Mouse (Mus musculus) v-Abl transformed pro-B cells (cell line): ENCODE data around the gene Nlgn3.

Experiments
- in situ Hi-C, 2 experiments: fragments of 400-800 bp; cut with MboI; formaldehyde crosslinking; loops; one replicate each; pipeline ENCODE4 v1.15.1; 2025; ENCODE audit not compliant: unreplicated experiment in 2 of 2

Nlgn3 gene

DNA sequence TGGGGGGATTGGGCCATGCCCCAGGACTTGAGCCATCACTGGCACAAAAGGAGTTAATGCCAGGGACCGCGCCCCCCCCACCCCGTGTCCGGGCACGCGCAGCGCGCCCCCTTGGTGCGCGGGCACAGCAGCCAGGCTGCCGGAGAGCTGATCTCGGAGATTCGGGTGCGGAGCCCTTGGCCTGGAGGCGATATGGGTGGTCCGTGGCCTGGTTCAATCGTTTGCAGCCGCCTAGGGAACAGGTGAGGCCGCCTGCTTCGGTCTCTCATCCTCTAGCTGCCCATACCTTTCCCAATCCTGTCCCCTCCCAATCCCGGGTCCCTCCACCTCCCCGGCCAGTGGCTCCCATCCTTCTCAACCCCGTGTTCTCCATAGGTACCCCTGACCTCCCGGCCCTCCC lies at the start of gene Nlgn3:
Nlgn3 (plus strand) TSS at position 114 of the 400 bp plus-strand sequence.
- in situ Hi-C loops, result no loop called here

DNA sequence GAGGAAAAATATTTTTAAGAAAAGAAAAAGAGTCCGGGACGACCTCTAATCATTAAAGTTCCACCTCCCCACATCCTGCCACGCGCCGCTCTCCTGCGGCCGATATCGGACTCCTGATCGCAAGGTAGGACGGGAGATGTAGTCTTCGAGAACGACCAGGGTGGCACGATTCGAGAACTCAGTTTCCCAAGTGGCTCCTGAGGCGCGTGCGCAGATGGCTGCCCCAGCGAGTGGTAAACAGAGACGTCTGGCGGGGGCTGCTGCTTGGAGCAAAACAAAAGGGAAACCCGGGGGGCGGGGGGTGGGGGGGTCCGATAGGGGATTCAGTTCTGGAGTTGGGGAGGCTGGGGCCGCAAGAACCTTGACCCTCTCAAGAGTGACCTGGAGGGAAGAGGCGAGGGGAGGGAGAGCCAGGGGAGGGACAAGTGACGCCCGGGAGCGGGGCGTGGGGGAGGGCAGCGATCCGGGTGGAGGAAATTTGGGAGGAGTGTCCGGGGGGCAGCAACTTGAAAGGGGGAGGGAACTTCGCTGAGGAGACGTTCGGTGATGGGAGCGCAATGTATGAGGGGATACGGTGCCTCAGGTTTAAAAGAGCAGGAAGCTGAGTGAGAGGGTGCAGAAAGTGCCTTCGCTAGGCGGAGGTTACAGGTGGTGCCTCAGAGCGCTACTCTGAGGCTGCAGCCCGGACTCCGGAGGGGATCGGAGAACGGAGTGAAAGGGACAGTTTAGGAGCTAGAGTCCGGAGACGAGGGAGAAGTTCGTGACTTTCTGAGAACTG lies 44.8 kb upstream of the Nlgn3 start, which contains the start of gene Foxo4:
Foxo4 (plus strand) TSS at position 577 of the 778 bp plus-strand sequence.
- in situ Hi-C loops, result loop anchor here in 1 of 2 experiments (25.0 kb wide), 1 partner anchor 383 kb away; the partner anchor contains the start of gene Ogt

DNA sequence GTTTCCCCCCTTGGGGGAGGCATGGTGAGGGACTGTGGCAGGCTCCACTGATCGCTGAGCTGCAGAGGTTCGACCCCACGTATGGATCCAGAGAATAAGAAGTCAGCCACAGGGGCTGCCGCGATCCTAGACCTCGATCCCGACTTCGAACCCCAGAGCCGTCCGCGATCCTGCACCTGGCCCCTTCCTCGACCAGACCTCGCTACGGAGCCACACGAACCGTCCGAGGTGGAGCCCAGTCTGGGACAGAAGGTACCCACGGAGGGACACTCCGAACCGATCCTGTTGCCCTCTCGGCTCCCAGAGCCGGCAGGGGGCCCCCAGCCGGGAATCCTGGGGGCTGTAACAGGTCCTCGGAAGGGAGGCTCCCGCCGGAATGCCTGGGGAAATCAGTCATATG lies 44.2 kb upstream of the Nlgn3 start:
- in situ Hi-C loops, result loop anchor here in 1 of 2 experiments (25.0 kb wide), 1 partner anchor 383 kb away; the partner anchor contains the start of gene Ogt

GRCm38 (mm10) chrX:101256603-101257002 lies 42.4 kb upstream of the Nlgn3 start:
- in situ Hi-C loops, result loop anchor here in 1 of 2 experiments (25.0 kb wide), 1 partner anchor 381 kb away; the partner anchor contains the start of gene Ogt

DNA sequence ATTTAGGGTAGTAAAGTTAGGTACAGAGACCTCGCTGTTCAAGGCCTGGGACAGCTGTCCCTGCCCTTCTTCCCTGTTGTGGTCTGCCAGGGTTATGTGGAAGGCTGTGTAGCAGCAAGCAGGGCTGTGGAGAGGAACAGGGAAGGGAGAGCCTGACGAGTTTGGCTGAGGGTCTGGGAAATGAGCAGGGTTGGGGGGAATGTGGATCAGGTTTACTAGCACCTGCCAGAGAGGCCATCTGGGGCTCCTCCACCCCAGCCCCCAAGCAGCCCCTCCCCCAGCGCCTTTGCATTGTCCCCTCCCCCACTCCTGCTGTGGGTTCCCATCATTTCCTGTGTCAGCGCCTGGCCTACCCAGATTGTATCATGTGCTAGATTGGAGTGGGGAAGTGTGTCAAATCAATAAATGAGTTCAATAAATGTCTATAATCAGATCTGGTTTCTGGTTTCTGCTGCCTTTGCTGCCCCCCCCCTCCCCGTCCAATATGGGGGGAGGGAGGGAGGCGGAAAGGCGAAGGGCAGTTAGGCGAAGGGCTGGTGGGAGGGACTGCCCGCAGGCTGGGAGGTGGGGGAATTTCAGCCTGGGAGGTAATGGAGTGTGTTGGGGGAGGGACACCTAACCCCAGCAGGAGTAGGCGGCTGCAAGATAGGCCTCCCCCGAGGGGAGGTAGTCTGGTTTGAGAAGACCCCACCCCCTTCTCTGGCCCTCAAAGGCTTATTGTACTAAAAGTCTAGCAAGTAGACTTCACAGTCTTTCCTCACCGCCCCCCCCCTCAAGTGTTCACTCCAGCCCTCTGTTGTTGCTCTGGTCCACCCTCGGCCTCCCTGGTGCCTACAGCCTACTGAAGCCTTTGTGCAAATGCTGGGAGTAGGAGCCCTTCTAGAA lies 38.3 kb upstream of the Nlgn3 start:
- in situ Hi-C loops, result loop anchor here in 1 of 2 experiments (25.0 kb wide), 1 partner anchor 377 kb away; the partner anchor contains the start of gene Ogt

GRCm38 (mm10) chrX:101263892-101264291 lies 35.1 kb upstream of the Nlgn3 start, which contains the start of gene Gm614:
Gene Gm614 (minus strand): TSS chrX:101263992.
- in situ Hi-C loops, result loop anchor here in 1 of 2 experiments (25.0 kb wide), 1 partner anchor 373 kb away; the partner anchor contains the start of gene Ogt

GRCm38 (mm10) chrX:101266631-101267030 lies 32.3 kb upstream of the Nlgn3 start:
- in situ Hi-C loops, result loop anchor here in 1 of 2 experiments (5.0 to 25.0 kb wide), 2 partner anchors 66 to 371 kb away; partner anchors contain the start of gene Ogt

DNA sequence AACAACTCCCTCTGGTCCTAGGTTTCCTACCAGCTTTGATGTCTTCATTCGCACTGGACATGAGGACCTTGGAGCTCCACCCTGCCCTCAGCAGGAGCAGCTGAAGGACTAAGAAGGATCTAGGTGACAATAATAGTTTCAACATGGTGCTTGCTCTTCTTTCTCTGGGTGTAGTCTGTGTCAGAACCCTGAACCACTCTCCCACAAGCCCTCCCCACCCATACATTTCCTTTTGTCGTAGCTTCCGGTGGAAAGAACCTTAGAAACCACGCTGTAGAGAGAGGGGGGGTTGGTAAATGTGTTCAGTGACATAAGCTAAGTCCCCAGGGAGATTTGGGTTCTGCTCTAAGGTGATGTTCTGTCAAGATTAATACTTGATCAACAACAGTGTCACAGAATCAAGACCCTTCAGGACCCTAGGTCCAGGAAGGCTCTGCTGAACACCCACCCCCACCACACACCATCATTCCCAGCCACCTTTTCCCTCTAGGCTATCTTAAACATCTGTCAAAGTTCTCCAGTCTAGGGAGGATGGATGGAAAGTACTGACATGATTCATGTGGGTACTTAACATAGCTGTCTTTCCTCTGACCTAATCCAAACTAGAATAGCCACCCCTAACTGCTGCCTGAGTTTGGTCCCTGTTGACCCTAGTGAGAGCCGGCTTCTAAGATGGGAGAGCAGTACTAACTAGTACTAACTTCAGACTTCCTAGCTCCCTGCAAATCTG lies 30.8 kb upstream of the Nlgn3 start, which contains the start of gene Il2rg:
Il2rg (minus strand) TSS at position 231 of the 730 bp plus-strand sequence.
- in situ Hi-C loops, result loop anchor here in 1 of 2 experiments (5.0 to 25.0 kb wide), 2 partner anchors 64 to 369 kb away; partner anchors contain the start of gene Ogt

DNA sequence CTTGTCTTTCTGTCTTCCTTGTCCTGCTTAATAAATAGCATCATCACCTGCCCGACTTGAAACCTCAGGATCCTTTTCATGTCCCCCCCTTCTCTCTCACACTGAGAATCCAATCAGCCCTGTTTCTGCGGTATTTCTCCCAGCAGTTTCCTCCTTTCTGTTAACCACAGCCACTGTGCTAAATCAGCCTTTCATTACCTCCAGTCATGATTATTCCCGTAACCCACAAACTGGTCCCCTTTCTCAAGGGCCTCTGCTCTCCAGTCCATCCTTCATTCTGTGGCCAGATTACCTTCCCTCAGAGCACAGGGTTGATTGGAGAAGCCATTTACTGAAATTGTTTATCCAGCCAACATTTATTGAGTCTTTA lies 30.2 kb upstream of the Nlgn3 start, which contains the start of gene Gm20489:
Gm20489 (minus strand) TSS at position 269 of the 370 bp plus-strand sequence.
- in situ Hi-C loops, result loop anchor here in 1 of 2 experiments (5.0 to 25.0 kb wide), 2 partner anchors 64 to 369 kb away; partner anchors contain the start of gene Ogt

GRCm38 (mm10) chrX:101273410-101273809 lies 25.6 kb upstream of the Nlgn3 start:
- in situ Hi-C loops, result loop anchor here (10.0 to 25.0 kb wide), 2 partner anchors 61 to 364 kb away; partner anchors contain the start of gene Ogt (in 1 of the 2)

DNA sequence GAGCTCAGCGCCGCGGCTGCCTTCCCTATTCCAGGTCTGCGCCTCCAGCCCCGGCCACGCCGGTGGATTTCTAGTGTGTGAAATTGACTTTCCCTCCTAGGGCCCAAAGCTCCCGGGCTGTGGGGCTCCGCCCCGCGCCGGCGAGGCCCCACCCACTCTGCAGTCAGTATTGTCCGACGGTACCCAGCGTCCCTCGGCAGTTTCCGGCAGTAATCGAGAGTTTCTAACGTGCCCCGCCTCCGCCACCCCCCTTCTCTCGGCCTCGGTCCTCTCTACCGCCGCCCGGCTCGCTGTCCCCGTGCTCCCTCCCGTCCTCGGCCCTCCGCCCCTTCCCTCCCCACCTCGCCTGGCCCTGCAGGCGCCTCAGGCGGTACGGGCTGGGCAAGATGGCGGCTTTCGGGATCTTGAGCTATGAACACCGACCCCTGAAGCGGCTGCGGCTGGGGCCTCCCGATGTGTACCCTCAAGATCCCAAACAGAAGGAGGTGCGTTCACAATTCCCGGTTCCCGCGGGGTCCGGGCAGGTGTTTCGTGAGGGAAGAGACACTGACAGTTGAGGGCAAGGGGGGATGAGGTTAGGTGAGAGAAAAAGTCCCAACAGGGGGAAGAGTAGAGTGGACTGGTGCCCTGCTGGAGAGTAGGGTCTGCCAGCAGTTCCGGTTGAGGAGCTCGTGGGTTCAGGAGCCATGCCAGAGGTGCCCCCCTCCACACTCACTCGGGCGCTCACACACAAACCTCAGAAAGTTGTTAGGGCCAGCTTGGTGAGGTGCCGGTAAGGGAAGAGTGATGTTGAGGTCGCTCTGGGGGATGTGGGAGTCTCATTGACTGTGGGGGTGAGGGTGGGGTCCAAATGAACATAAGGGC lies 24.9 kb upstream of the Nlgn3 start, which contains the start of gene Med12:
Med12 (plus strand) TSS at position 156 of the 864 bp plus-strand sequence.
- in situ Hi-C loops, result loop anchor here (10.0 to 25.0 kb wide), 2 partner anchors 61 to 363 kb away; partner anchors contain the start of gene Ogt (in 1 of the 2)

DNA sequence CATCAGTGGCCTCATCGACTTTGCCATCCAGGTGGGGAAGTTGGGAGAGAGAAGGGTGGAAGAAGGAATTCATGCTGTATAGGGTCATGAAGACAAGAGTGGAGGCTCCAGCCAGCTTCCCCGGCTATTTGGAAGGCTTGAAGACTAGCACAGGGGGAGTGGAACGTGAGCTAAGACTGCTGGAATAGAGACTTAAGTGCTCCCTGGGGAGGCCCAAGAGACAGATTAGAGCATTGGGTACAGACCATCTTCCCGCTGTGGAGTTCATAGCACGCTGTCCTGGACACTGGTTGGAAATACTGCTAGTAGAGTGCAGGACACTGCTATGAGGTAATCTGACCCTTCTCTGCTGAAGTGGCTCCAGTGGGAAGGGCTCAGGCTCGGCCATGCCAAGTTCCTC lies 16.2 kb upstream of the Nlgn3 start:
- in situ Hi-C loops, result loop anchor here in 1 of 2 experiments (10.0 kb wide), 1 partner anchor 148 kb away; no protein-coding TSS in a partner anchor

GRCm38 (mm10) chrX:101285534-101285933 lies 13.4 kb upstream of the Nlgn3 start:
- in situ Hi-C loops, result loop anchor here in 1 of 2 experiments (10.0 kb wide), 1 partner anchor 151 kb away; no protein-coding TSS in a partner anchor

- in situ Hi-C loops, result loop anchor here in 1 of 2 experiments (10.0 kb wide), 1 partner anchor 151 kb away; no protein-coding TSS in a partner anchor
These were observed 12.9 kb upstream of the Nlgn3 start for GRCm38 (mm10) chrX:101285953-101286670.

GRCm38 (mm10) chrX:101287543-101287942 lies 11.4 kb upstream of the Nlgn3 start:
- in situ Hi-C loops, result loop anchor here in 1 of 2 experiments (10.0 kb wide), 1 partner anchor 153 kb away; no protein-coding TSS in a partner anchor

DNA sequence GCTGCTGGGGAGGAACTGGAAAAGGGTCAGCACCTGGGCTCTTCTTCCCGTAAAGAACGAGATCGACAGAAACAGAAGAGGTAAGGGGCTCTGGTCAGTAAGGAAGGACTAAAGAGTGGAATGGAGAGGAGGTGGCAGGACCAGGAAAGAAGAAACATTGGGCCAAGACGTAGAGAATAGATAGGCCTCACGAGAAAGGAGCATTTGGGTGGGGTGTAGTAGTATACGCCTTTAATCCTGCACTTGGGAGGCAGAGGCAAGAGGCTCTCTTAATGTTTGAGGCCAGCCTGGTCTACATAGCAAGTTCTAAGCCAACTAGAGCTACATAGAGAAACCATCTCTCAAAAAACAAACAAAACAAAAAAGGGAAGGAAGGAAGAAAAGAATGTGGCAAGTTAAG lies 10.5 kb upstream of the Nlgn3 start:
- in situ Hi-C loops, result loop anchor here in 1 of 2 experiments (10.0 kb wide), 1 partner anchor 154 kb away; no protein-coding TSS in a partner anchor

- in situ Hi-C loops, result loop anchor here in 1 of 2 experiments (10.0 kb wide), 1 partner anchor 154 kb away; no protein-coding TSS in a partner anchor
These were observed 9.9 kb upstream of the Nlgn3 start for GRCm38 (mm10) chrX:101289037-101289436.
